Mouse (Mus musculus): ENCODE measurements around the gene Krtap12-1. TPM values are rescaled to one million over a fixed set of nuclear protein-coding genes. Genes with fewer than 3 reads are reported as not detected.
"Not testable (repeated sequence)": the region's sequence is repeated elsewhere in the genome, so short reads cannot be mapped to it uniquely, and the experiment has no call there.

The Krtap12-1 gene
- polyA plus RNA-seq, 2 experiments = 0.10 TPM; not detected in 1

GRCm38 (mm10) chr10:77706326-77706725, 14.1 kb upstream of the Krtap12-1 start, which contains the start of gene Gm10272:
Gene Gm10272, plus strand, starts transcription at chr10:77706626.
- WGBS = 84% methylated on average over 1 of the region's 1 CpGs
- Histone ChIP-seq H3K36me3 (ENCODE audit: control insufficient read depth, insufficient read depth, low read length) (no peaks in the 10 kb centered on the region), H3K4me2 (replicated peaks; ENCODE audit: low read depth, low read length, severe bottlenecking) (no peak within 1 kb of the TSS), H3K27ac (replicated peaks; ENCODE audit: low read depth, low read length) (no peak within 1 kb of the TSS), H3K4me1 (ENCODE audit: control insufficient read depth, insufficient read depth, low read length) (no peaks in the 10 kb centered on the region), H3K27me3 (ENCODE audit: control insufficient read depth, insufficient read depth, low read length) (no peaks in the 10 kb centered on the region), H3K9ac (ENCODE audit: low read depth, low read length, severe bottlenecking) (no peak within 1 kb of the TSS), H3K9me3 (ENCODE audit: control insufficient read depth, low read length) (peaks cover 5% of the 10 kb centered on the region; the same call in 1 of the 2 replicates), H3K4me3 (replicated peaks; ENCODE audit: low read length) (no peak within 1 kb of the TSS)
- TF ChIP-seq POLR2A (IDR thresholded peaks at IDR 0.05; ENCODE audit: borderline replicate concordance, extremely low read depth, insufficient read depth, insufficient read length) = no peak
- ATAC-seq (ENCODE audit: low FRiP score, low read depth) (no peak), DNase-seq (ENCODE audit: low spot score) (no peak)

DNA sequence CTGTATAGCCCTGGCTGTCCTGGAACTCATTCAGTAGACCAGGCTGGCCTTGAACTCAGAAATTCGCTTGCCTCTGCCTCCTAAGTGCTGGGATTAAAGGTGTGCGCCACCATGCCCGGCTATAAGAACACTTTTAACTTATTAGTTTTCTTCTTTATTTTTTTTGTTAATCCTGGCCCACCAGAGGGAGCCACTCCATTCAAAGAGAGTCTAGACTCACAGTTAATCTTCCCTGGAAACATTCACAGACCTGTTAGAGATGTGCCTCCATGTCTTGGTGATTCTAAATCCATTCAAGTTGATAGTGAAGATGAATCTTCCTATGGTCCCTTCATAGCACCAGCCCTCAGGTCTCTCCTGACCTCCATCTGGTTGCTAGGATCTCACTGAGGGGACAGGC, 10.6 kb upstream of the Krtap12-1 start:
- 73% methylated on average over 3 of the region's 3 CpGs for WGBS
- DNase-seq (ENCODE audit: low spot score) = no peak

GRCm38 (mm10) chr10:77711157-77711556, 9.2 kb upstream of the Krtap12-1 start, which contains the start of gene Gm10024:
Gene Gm10024, plus strand, starts transcription at chr10:77711457.
- H3K27me3 ChIP-seq (ENCODE audit: control insufficient read depth, insufficient read depth, low read length); H3K4me1 ChIP-seq (ENCODE audit: control insufficient read depth, insufficient read depth, low read length); H3K4me2 ChIP-seq (replicated peaks; ENCODE audit: low read depth, low read length, severe bottlenecking); H3K36me3 ChIP-seq (ENCODE audit: control insufficient read depth, insufficient read depth, low read length); ATAC-seq (ENCODE audit: low FRiP score, low read depth); H3K4me3 ChIP-seq (replicated peaks; ENCODE audit: low read length); H3K9ac ChIP-seq (ENCODE audit: low read depth, low read length, severe bottlenecking); H3K27ac ChIP-seq (replicated peaks; ENCODE audit: low read depth, low read length); DNase-seq (ENCODE audit: low spot score); H3K9me3 ChIP-seq (ENCODE audit: control insufficient read depth, low read length): not testable (repeated sequence)

More for the DNA sequence above, 10.6 kb upstream of the Krtap12-1 start:
- Histone ChIP-seq H3K27me3 (ENCODE audit: control insufficient read depth, insufficient read depth, low read length) (no peaks in the 10 kb centered on the region), H3K4me2 (replicated peaks; ENCODE audit: low read depth, low read length, severe bottlenecking) (no peak overlapping the region), H3K9ac (ENCODE audit: low read depth, low read length, severe bottlenecking) (no peak overlapping the region), H3K36me3 (ENCODE audit: control insufficient read depth, insufficient read depth, low read length) (no peaks in the 10 kb centered on the region), H3K27ac (replicated peaks; ENCODE audit: low read depth, low read length) (no peak overlapping the region), H3K9me3 (ENCODE audit: control insufficient read depth, low read length) (no peaks in the 10 kb centered on the region), H3K4me1 (ENCODE audit: control insufficient read depth, insufficient read depth, low read length) (no peaks in the 10 kb centered on the region), H3K4me3 (replicated peaks; ENCODE audit: low read length) (no peak overlapping the region)
- ATAC-seq (ENCODE audit: low FRiP score, low read depth) = no peak
- TF ChIP-seq POLR2A (IDR thresholded peaks at IDR 0.05; ENCODE audit: borderline replicate concordance, extremely low read depth, insufficient read depth, insufficient read length) = no peak

- Histone ChIP-seq H3K27ac (replicated peaks; ENCODE audit: low read depth, low read length) (no peak overlapping the region), H3K36me3 (ENCODE audit: control insufficient read depth, insufficient read depth, low read length) (no peaks in the 10 kb centered on the region), H3K4me2 (replicated peaks; ENCODE audit: low read depth, low read length, severe bottlenecking) (no peak overlapping the region), H3K9me3 (ENCODE audit: control insufficient read depth, low read length) (no peaks in the 10 kb centered on the region), H3K27me3 (ENCODE audit: control insufficient read depth, insufficient read depth, low read length) (no peaks in the 10 kb centered on the region), H3K9ac (ENCODE audit: low read depth, low read length, severe bottlenecking) (no peak overlapping the region), H3K4me3 (replicated peaks; ENCODE audit: low read length) (no peak overlapping the region), H3K4me1 (ENCODE audit: control insufficient read depth, insufficient read depth, low read length) (no peaks in the 10 kb centered on the region)
- no peak for ATAC-seq (ENCODE audit: low FRiP score, low read depth)
- no peak for DNase-seq (ENCODE audit: low spot score)
- 34% methylated on average over 4 of the region's 4 CpGs for WGBS
- no peak for TF ChIP-seq POLR2A (IDR thresholded peaks at IDR 0.05; ENCODE audit: borderline replicate concordance, extremely low read depth, insufficient read depth, insufficient read length)
Observed at GRCm38 (mm10) chr10:77713734-77714133, 6.7 kb upstream of the Krtap12-1 start.

DNA sequence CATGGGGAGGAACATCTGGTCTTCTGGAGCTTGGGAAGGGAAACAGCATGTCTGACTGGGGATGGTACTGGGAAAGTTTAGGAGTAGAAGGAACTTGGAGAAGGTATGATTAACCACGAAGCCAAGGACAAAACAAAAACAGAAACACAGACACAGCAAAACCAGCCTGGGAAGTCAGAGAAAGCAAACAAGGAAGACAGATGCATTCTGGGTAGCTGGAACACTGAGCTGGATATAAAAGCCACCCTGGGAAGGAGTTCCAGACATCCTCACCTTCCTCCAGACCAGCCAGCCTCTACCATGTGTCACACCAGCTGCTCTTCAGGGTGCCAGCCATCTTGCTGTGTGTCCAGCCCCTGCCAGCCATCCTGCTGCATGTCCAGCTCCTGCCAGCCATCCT, 4.9 kb upstream of the Krtap12-1 start, which contains the start of gene Gm10142:
Gene Gm10142, plus strand, starts transcription at position 301 of the 400 bp plus-strand sequence.
- ATAC-seq (ENCODE audit: low FRiP score, low read depth) (no peak), DNase-seq (ENCODE audit: low spot score) (no peak)
- Histone ChIP-seq H3K9ac (ENCODE audit: low read depth, low read length, severe bottlenecking) (no peak within 1 kb of the TSS), H3K36me3 (ENCODE audit: control insufficient read depth, insufficient read depth, low read length) (no peaks in the 10 kb centered on the region), H3K4me1 (ENCODE audit: control insufficient read depth, insufficient read depth, low read length) (no peaks in the 10 kb centered on the region), H3K4me3 (replicated peaks; ENCODE audit: low read length) (no peak within 1 kb of the TSS), H3K27ac (replicated peaks; ENCODE audit: low read depth, low read length) (no peak within 1 kb of the TSS), H3K9me3 (ENCODE audit: control insufficient read depth, low read length) (no peaks in the 10 kb centered on the region), H3K4me2 (replicated peaks; ENCODE audit: low read depth, low read length, severe bottlenecking) (no peak within 1 kb of the TSS), H3K27me3 (ENCODE audit: control insufficient read depth, insufficient read depth, low read length) (no peaks in the 10 kb centered on the region)
- WGBS = 93% methylated on average over 1 of the region's 1 CpGs
- TF ChIP-seq POLR2A (IDR thresholded peaks at IDR 0.05; ENCODE audit: borderline replicate concordance, extremely low read depth, insufficient read depth, insufficient read length) = no peak

- 75% methylated on average over 8 of the region's 8 CpGs for WGBS
- Histone ChIP-seq H3K27ac (replicated peaks; ENCODE audit: low read depth, low read length) (no peak overlapping the region), H3K9ac (ENCODE audit: low read depth, low read length, severe bottlenecking) (no peak overlapping the region), H3K4me2 (replicated peaks; ENCODE audit: low read depth, low read length, severe bottlenecking) (no peak overlapping the region), H3K27me3 (ENCODE audit: control insufficient read depth, insufficient read depth, low read length) (no peaks in the 10 kb centered on the region), H3K36me3 (ENCODE audit: control insufficient read depth, insufficient read depth, low read length) (no peaks in the 10 kb centered on the region), H3K9me3 (ENCODE audit: control insufficient read depth, low read length) (no peaks in the 10 kb centered on the region), H3K4me3 (replicated peaks; ENCODE audit: low read length) (no peak overlapping the region), H3K4me1 (ENCODE audit: control insufficient read depth, insufficient read depth, low read length) (no peaks in the 10 kb centered on the region)
- ATAC-seq (ENCODE audit: low FRiP score, low read depth) = no peak
- no peak for TF ChIP-seq POLR2A (IDR thresholded peaks at IDR 0.05; ENCODE audit: borderline replicate concordance, extremely low read depth, insufficient read depth, insufficient read length)
- DNase-seq (ENCODE audit: low spot score) = no peak
Observed at GRCm38 (mm10) chr10:77724855-77725254, 4.5 kb downstream of the Krtap12-1 start.
